Mouse (Mus musculus) G1E (cell line): ENCODE data around the gene Podn. TPM values are rescaled to one million over a fixed set of nuclear protein-coding genes. Genes with fewer than 3 reads are reported as not detected.

Source experiments
- ATAC-seq: 2 replicates; pipeline ENCODE4 v1.8.0; 2016; ENCODE audit warnings: mild to moderate bottlenecking; ENCODE audit not compliant: insufficient number of reproducible peaks, poor library complexity, low FRiP score, severe bottlenecking; ENCODE audit errors: extremely low read depth
- DNase-seq: peaks from one replicate; pipeline ENCODE4 v3.0.0; 2012; ENCODE audit warnings: low spot score
- H3K27me3 ChIP-seq: 2 replicates; pipeline ENCODE4 v1.6.1; 2012; ENCODE audit warnings: mild to moderate bottlenecking, low read length, inconsistent platforms; ENCODE audit not compliant: insufficient read depth
- H3K36me3 ChIP-seq: replicated peaks from 2 replicates; pipeline ENCODE3; 2012; ENCODE audit warnings: mild to moderate bottlenecking, inconsistent platforms
- H3K4me1 ChIP-seq: 2 replicates; pipeline ENCODE4 v1.6.1; 2012; ENCODE audit warnings: low read depth, low read length, inconsistent platforms, mixed read lengths; ENCODE audit not compliant: insufficient read depth
- H3K4me3 ChIP-seq: 2 replicates; pipeline ENCODE4 v1.5.1; 2012; ENCODE audit warnings: low read depth, mild to moderate bottlenecking, inconsistent platforms, low read length, moderate library complexity, mixed read lengths
- H3K9me3 ChIP-seq: replicated peaks from 2 replicates; pipeline ENCODE4 v1.6.1; 2012; ENCODE audit warnings: inconsistent platforms
- CTCF ChIP-seq: IDR thresholded peaks from 2 replicates; pipeline ENCODE4 v1.5.1; 2012; ENCODE audit warnings: low read depth, low read length, inconsistent platforms, mixed read lengths
- GATA1 ChIP-seq: IDR thresholded peaks from 2 replicates; pipeline ENCODE4 v1.6.1; 2012; ENCODE audit warnings: borderline replicate concordance, low read length, inconsistent platforms, mixed read lengths
- GATA2 ChIP-seq: IDR thresholded peaks from 2 replicates; pipeline ENCODE4 v1.6.1; 2012; ENCODE audit warnings: low read depth, low read length, inconsistent platforms, borderline replicate concordance
- POLR2AphosphoS5 ChIP-seq: IDR thresholded peaks from 2 replicates; pipeline ENCODE4 v1.6.1; 2012; ENCODE audit warnings: low read depth, low read length, inconsistent platforms; ENCODE audit not compliant: insufficient replicate concordance
- TAL1 ChIP-seq: conservative IDR thresholded peaks from 2 replicates; pipeline ENCODE4 v1.6.1; 2012; ENCODE audit warnings: low read depth, low read length, inconsistent platforms, mixed read lengths
- polyA plus RNA-seq: library from polyadenylated mRNA; stranded (reverse); fragments of >175 nt; gene quantifications from 2 replicates; pipeline ENCODE4 v1.2.3, GENCODE M21; 2012
- total RNA-seq, 2 experiments: library from RNA; stranded (forward) in 1 of 2; stranded (reverse) in 1 of 2; fragments of 200-1000 nt in 1 of 2; fragments of >200 nt in 1 of 2; fragmentation: Nextera tagmentation in 1 of 2; gene quantifications; 2 replicates each; pipeline ENCODE4 v1.2.3; 2014 to 2017

The Podn gene
- total and polyA plus RNA-seq, 3 experiments = not detected

GRCm38 (mm10) chr4:107969781-107970180 is 126.5 kb downstream of the Podn start:
- H3K27me3 ChIP-seq = peaks cover 10% of the 10 kb centered on the region
- ATAC-seq (no peak), DNase-seq (no peak)
- TF ChIP-seq POLR2AphosphoS5 (no peak), CTCF (no peak), GATA1 (no peak), TAL1 (no peak), GATA2 (no peak)
- H3K36me3 ChIP-seq = no peaks in the 10 kb centered on the region
- H3K9me3 ChIP-seq = no peaks in the 10 kb centered on the region
- H3K4me3 ChIP-seq = no peak overlapping the region
- H3K4me1 ChIP-seq = peaks cover 7% of the 10 kb centered on the region

GRCm38 (mm10) chr4:107967966-107968682 is 128.1 kb downstream of the Podn start, which contains the start of gene Slc1a7:
Gene Slc1a7 (plus strand): TSS chr4:107968332.
- ATAC-seq (no peak), DNase-seq (no peak)
- Histone ChIP-seq H3K36me3 (no peaks in the 10 kb centered on the region), H3K4me1 (peaks cover 7% of the 10 kb centered on the region), H3K27me3 (peaks cover 9% of the 10 kb centered on the region), H3K9me3 (no peaks in the 10 kb centered on the region), H3K4me3 (no peak within 1 kb of the TSS)
- TF ChIP-seq GATA1 (no peak), CTCF (no peak), POLR2AphosphoS5 (no peak), TAL1 (no peak), GATA2 (no peak)

- TF ChIP-seq GATA2 = no peak
- DNase-seq = no peak
- no peaks in the 10 kb centered on the region for H3K36me3 ChIP-seq
- H3K4me1 ChIP-seq = peaks cover 7% of the 10 kb centered on the region
- no peak overlapping the region for H3K4me3 ChIP-seq
- peaks cover 20% of the 10 kb centered on the region for H3K27me3 ChIP-seq
- no peaks in the 10 kb centered on the region for H3K9me3 ChIP-seq
- no peak for ATAC-seq
Measured at GRCm38 (mm10) chr4:107966416-107967109, 129.7 kb downstream of the Podn start.

Other genes starting within 250 kb of the Podn start
- gene Magoh, start 216.7 kb downstream of the Podn start, total RNA-seq (2014; fragmentation: Nextera tagmentation) = 149 and 177 TPM in 2 replicates
- 338 and 372 TPM in 2 replicates for gene Magoh, start 216.7 kb downstream of the Podn start, total RNA-seq (2017)
- 5.7 and 6.4 TPM in 2 replicates for gene Magoh, start 216.7 kb downstream of the Podn start, polyA plus RNA-seq
- gene 0610037L13Rik, start 206.6 kb downstream of the Podn start, total RNA-seq (2014; fragmentation: Nextera tagmentation) = 50.5 and 58.7 TPM in 2 replicates
- gene 0610037L13Rik, start 206.6 kb downstream of the Podn start, total RNA-seq (2017) = 35.0 and 48.3 TPM in 2 replicates
- 2.4 and 2.7 TPM in 2 replicates for gene 0610037L13Rik, start 206.6 kb downstream of the Podn start, polyA plus RNA-seq
- gene Cpt2, start 172.8 kb downstream of the Podn start, total RNA-seq (2014; fragmentation: Nextera tagmentation) = 33.5 and 35.8 TPM in 2 replicates
- 23.2 and 31.8 TPM in 2 replicates for gene Cpt2, start 172.8 kb downstream of the Podn start, total RNA-seq (2017)
- gene Cpt2, start 172.8 kb downstream of the Podn start, polyA plus RNA-seq = 75.4 and 97.0 TPM in 2 replicates
- gene Slc1a7, start 128.1 kb downstream of the Podn start, total RNA-seq (2014; fragmentation: Nextera tagmentation) = not detected in 2 replicates
- gene Slc1a7, start 128.1 kb downstream of the Podn start, total RNA-seq (2017) = 0.11 TPM in 1 of 2 replicates, not detected in the other
- gene Slc1a7, start 128.1 kb downstream of the Podn start, polyA plus RNA-seq = not detected in 2 replicates
- gene Scp2, start 48.6 kb upstream of the Podn start, total RNA-seq (2014; fragmentation: Nextera tagmentation) = 95.8 and 106 TPM in 2 replicates
- 250 and 260 TPM in 2 replicates for gene Scp2, start 48.6 kb upstream of the Podn start, total RNA-seq (2017)
- 34.8 and 56.2 TPM in 2 replicates for gene Scp2, start 48.6 kb upstream of the Podn start, polyA plus RNA-seq
- not detected in 2 replicates for gene Echdc2, start 69.0 kb upstream of the Podn start, total RNA-seq (2014; fragmentation: Nextera tagmentation)
- 0.44 TPM in 1 of 2 replicates, not detected in the other for gene Echdc2, start 69.0 kb upstream of the Podn start, total RNA-seq (2017)
- gene Echdc2, start 69.0 kb upstream of the Podn start, polyA plus RNA-seq = not detected in 2 replicates
- gene Zyg11a, start 121.6 kb upstream of the Podn start, total RNA-seq (2014; fragmentation: Nextera tagmentation) = not detected in 2 replicates
- gene Zyg11a, start 121.6 kb upstream of the Podn start, total RNA-seq (2017) = not detected in 2 replicates
- gene Zyg11a, start 121.6 kb upstream of the Podn start, polyA plus RNA-seq = not detected in 2 replicates
- gene Zyg11b, start 204.7 kb upstream of the Podn start, total RNA-seq (2014; fragmentation: Nextera tagmentation) = 18.2 and 20.5 TPM in 2 replicates
- gene Zyg11b, start 204.7 kb upstream of the Podn start, total RNA-seq (2017) = 20.6 and 21.8 TPM in 2 replicates
- gene Zyg11b, start 204.7 kb upstream of the Podn start, polyA plus RNA-seq = 1.7 and 1.9 TPM in 2 replicates
- 4.2 and 6.8 TPM in 2 replicates for gene Coa7, start 231.7 kb upstream of the Podn start, total RNA-seq (2014; fragmentation: Nextera tagmentation)
- gene Coa7, start 231.7 kb upstream of the Podn start, total RNA-seq (2017) = 6.3 and 11.1 TPM in 2 replicates
- gene Coa7, start 231.7 kb upstream of the Podn start, polyA plus RNA-seq = 1.4 and 4.2 TPM in 2 replicates